Mouse (Mus musculus) CH12.LX (cell line): ENCODE data around the gene Nsun2.

Source experiments
- CHD1 ChIP-seq: IDR thresholded peaks from 2 replicates; pipeline ENCODE4 v1.6.1; 2012; ENCODE audit warnings: low read depth, low read length, improper control_type of control experiment, inconsistent platforms
- CTCF ChIP-seq, 2 experiments: IDR thresholded peaks in 1 of 2; conservative IDR thresholded peaks in 1 of 2; 2 replicates each; pipeline ENCODE4 v1.5.1; 2011 to 2012; ENCODE audit warnings: low read depth in 2 of 2, low read length in 2 of 2, improper control_type of control experiment in 1 of 2, inconsistent platforms in 1 of 2, mild to moderate bottlenecking in 1 of 2, moderate library complexity in 1 of 2
- EP300 ChIP-seq: IDR thresholded peaks from 2 replicates; pipeline ENCODE4 v1.6.1; 2011; ENCODE audit warnings: low read length, improper control_type of control experiment
- JUN ChIP-seq: IDR thresholded peaks from 2 replicates; pipeline ENCODE4 v1.6.1; 2011; ENCODE audit warnings: low read depth, mild to moderate bottlenecking, low read length, improper control_type of control experiment, moderate library complexity; ENCODE audit not compliant: insufficient read depth
- POLR2A ChIP-seq: IDR thresholded peaks from 2 replicates; pipeline ENCODE4 v1.6.1; 2011; ENCODE audit warnings: low read depth, mild to moderate bottlenecking, improper control_type of control experiment, low read length
- POLR2AphosphoS2 ChIP-seq: IDR thresholded peaks from 2 replicates; pipeline ENCODE4 v1.6.1; 2011; ENCODE audit warnings: low read depth, low read length, improper control_type of control experiment
- UBTF ChIP-seq: IDR thresholded peaks from 2 replicates; pipeline ENCODE4 v1.6.1; 2012; ENCODE audit warnings: low read depth, mild to moderate bottlenecking, inconsistent platforms, low read length, improper control_type of control experiment, moderate library complexity
- USF2 ChIP-seq: conservative IDR thresholded peaks from 2 replicates; pipeline ENCODE4 v1.6.1; 2011; ENCODE audit warnings: low read depth, low read length, improper control_type of control experiment
- ZMIZ1 ChIP-seq: IDR thresholded peaks from 2 replicates; pipeline ENCODE4 v1.6.1; 2012; ENCODE audit warnings: low read depth, mild to moderate bottlenecking, inconsistent platforms, low read length, improper control_type of control experiment

GRCm38 (mm10) chr13:69641017-69641416 is 107.5 kb downstream of the Nsun2 start:
- no peak for TF ChIP-seq EP300
- TF ChIP-seq CHD1: no peak
- no peak for TF ChIP-seq USF2
- peak; percentile 66 for TF ChIP-seq POLR2AphosphoS2
- TF ChIP-seq UBTF: no peak
- TF ChIP-seq CTCF (conservative IDR thresholded peaks at IDR 0.05 in 1 of 2, IDR thresholded peaks at IDR 0.05 in 1 of 2; ENCODE audit: low read depth in 2 of 2, low read length in 2 of 2): no peak
- no peak for TF ChIP-seq JUN
- no peak for TF ChIP-seq ZMIZ1
- no peak for TF ChIP-seq POLR2A
